Mouse (Mus musculus) liver, embryonic 15.5 days (tissue): ENCODE results near the gene Plod3. TPM values are rescaled to one million over a fixed set of nuclear protein-coding genes. Genes with fewer than 3 reads are reported as not detected.
A peak's percentile ranks its signal among the peaks of the same experiment; 100 is the strongest.

Experiments used
- ATAC-seq: fragments of 200-750 bp; cut with Nextera tagmentation; 2 replicates; pipeline ENCODE4 v1.8.0; 2017; ENCODE audit warnings: moderate number of reproducible peaks, mild to moderate bottlenecking, moderate library complexity; ENCODE audit not compliant: insufficient read depth
- H3K27ac ChIP-seq: fragments of 300-500 bp; sonication (generic); replicated peaks from 2 replicates; pipeline ENCODE4 v1.5.1; 2015; ENCODE audit warnings: mild to moderate bottlenecking, inconsistent platforms
- H3K27me3 ChIP-seq: fragments of 300-500 bp; sonication (generic); 2 replicates; pipeline ENCODE4 v1.6.1; 2015; ENCODE audit warnings: mild to moderate bottlenecking, inconsistent platforms
- H3K36me3 ChIP-seq: fragments of 300-500 bp; sonication (generic); replicated peaks from 2 replicates; pipeline ENCODE4 v1.6.1; 2015; ENCODE audit warnings: moderate library complexity, mild to moderate bottlenecking, inconsistent platforms
- H3K4me1 ChIP-seq: fragments of 300-500 bp; sonication (generic); replicated peaks from 2 replicates; pipeline ENCODE4 v1.6.1; 2015; ENCODE audit warnings: inconsistent platforms
- H3K4me2 ChIP-seq: fragments of 300-500 bp; sonication (generic); 2 replicates; pipeline ENCODE4 v1.6.1; 2015; ENCODE audit warnings: moderate library complexity, mild to moderate bottlenecking, inconsistent platforms
- H3K4me3 ChIP-seq: fragments of 300-500 bp; sonication (generic); replicated peaks from 2 replicates; pipeline ENCODE4 v1.5.1; 2015; ENCODE audit warnings: mild to moderate bottlenecking, inconsistent platforms
- H3K9ac ChIP-seq: fragments of 300-500 bp; sonication (generic); 2 replicates; pipeline ENCODE4 v1.6.1; 2015; ENCODE audit warnings: moderate library complexity, mild to moderate bottlenecking, inconsistent platforms
- H3K9me3 ChIP-seq: fragments of 300-500 bp; sonication (generic); replicated peaks from 2 replicates; pipeline ENCODE4 v1.6.1; 2016; ENCODE audit warnings: inconsistent platforms
- WGBS: fragments of 180-500 bp; shearing (Covaris S2); methylation state at CpG from one replicate; pipeline ENCODE4 v1.1.7; 2015; ENCODE audit warnings: mixed read lengths; ENCODE audit not compliant: insufficient replicate concordance; 5-methylcytosine and 5-hydroxymethylcytosine counted together
- polyA plus RNA-seq: library from polyadenylated mRNA; unstranded; fragments of >200 nt; fragmentation: Nextera tagmentation; extraction: Ambion mirVana; gene quantifications from 2 replicates; pipeline ENCODE4 v1.2.1, GENCODE M21; 2015

Plod3 gene
- polyA plus RNA-seq, 1 experiment from 2014 or later = 15.3 TPM

DNA sequence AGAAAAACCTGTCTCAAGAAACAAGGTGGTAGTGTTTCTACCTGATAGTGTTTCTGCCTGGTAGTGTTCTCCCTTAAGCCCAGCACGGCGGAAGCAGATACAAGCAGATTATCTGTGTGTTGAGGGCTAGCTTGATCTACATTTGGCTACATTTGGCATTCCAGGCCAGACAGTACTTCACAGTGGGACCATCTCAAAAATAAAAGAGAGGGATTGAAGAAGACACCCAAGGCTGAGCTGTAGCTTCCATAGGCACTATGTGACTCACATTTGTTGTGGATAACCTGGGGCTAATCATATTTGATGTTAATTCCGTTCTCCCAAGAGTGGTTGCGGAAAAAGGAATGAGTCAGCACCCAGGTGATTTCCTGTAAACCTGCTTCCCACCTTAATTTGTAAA lies 34.7 kb upstream of the Plod3 start:
- Histone ChIP-seq H3K9ac (no peak overlapping the region), H3K27me3 (no peaks in the 10 kb centered on the region), H3K4me1 (peaks cover 32% of the 10 kb centered on the region), H3K4me3 (no peak overlapping the region), H3K27ac (no peak overlapping the region), H3K36me3 (0 out of 2 replicates have a peak, but pooled peaks cover 2% of the 10 kb centered on the region), H3K4me2 (peak overlapping the region; percentile 79; the same call in 1 of the 2 replicates), H3K9me3 (no peaks in the 10 kb centered on the region)
- WGBS = 64% methylated on average over 4 of the region's 4 CpGs
- ATAC-seq = no peak

DNA sequence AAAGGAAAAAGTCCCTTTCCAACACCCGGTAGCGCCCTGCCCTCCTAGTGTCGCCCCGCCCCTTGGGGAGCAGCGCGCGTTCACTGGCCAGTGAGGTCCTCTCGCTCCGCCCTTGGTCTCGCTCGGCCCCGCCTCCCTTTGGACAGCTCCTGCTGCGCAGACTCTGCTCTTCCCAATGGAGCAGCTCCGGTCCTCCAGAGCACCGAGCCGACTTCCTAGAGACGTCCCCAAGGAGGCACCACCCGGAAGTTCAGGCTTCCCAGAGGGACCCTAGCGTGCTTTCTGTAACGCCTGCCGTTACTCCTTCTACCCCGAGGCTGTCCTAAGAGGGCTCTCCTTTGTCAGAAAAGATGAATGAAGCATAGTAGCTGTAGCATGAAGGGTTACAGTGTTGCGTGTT lies 33.8 kb upstream of the Plod3 start, which contains the start of gene Fis1:
Fis1 (plus strand) TSS at position 261 of the 400 bp plus-strand sequence.
- 0 out of 2 replicates have a peak, but pooled peaks cover 2% of the 10 kb centered on the region for H3K36me3 ChIP-seq
- ATAC-seq = peak; percentile 95
- no peaks in the 10 kb centered on the region for H3K9me3 ChIP-seq
- peaks cover 32% of the 10 kb centered on the region for H3K4me1 ChIP-seq
- peak within 1 kb of the TSS; percentile 70 for H3K4me3 ChIP-seq
- under 1% methylated on average over 23 of the region's 23 CpGs for WGBS
- H3K27ac ChIP-seq = peak within 1 kb of the TSS; percentile 69
- H3K27me3 ChIP-seq = no peaks in the 10 kb centered on the region
- peak within 1 kb of the TSS; percentile 41 for H3K9ac ChIP-seq
- peak within 1 kb of the TSS; percentile 79 for H3K4me2 ChIP-seq

DNA sequence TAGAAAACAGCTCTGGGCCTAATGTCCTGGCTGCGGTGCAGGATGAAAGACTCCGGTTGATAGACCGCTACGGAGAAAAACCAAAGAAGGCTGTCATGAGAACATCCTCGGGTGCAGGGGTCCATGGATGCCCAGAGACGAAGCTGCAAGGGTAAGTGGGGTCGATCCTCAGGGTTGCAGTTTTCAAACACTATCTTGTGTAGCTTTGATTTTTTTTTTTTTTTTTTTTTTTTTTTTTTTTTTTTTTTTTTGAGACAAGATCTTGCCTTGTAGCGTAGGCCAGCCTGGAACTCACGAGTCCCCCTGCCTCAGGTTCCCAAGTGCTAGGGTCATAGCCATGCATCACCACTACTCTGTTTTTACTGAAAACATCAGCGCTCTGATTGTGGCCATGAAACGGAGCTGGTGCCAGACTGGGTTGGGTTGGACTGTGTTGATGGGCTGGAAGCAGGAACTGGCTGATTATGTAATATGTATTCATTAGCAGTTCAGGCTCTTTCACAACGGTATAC lies 33.3 kb upstream of the Plod3 start:
- H3K27me3 ChIP-seq = no peaks in the 10 kb centered on the region
- H3K36me3 ChIP-seq = 0 out of 2 replicates have a peak, but pooled peaks cover 2% of the 10 kb centered on the region
- H3K4me3 ChIP-seq = peak overlapping the region; percentile 70
- H3K4me1 ChIP-seq = peaks cover 32% of the 10 kb centered on the region
- H3K9ac ChIP-seq = peak overlapping the region; percentile 41
- 2% methylated on average over 12 of the region's 12 CpGs for WGBS
- peak overlapping the region; percentile 69 for H3K27ac ChIP-seq
- no peaks in the 10 kb centered on the region for H3K9me3 ChIP-seq
- peak overlapping the region; percentile 79 for H3K4me2 ChIP-seq
- ATAC-seq = no peak

DNA sequence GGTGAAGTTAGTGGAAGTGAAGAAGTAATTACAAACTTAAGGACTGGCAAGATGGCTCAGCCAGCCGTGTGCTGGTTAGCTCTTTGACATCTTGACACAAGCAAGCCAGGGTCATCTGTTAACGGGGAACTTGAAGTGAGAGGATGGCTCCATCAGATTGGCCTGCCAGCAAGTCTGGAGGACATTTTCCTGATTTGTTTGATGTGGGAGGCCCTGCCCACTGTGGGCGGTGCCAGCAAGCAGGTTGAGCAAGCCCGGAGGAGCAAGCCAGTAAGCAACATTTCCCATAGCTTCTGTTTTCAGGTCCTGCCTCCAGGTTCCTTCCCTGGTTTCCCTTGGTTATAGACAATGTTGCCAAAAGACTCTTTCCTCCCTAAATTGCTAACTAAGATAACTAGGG lies 31.2 kb upstream of the Plod3 start:
- ATAC-seq = no peak
- WGBS = 57% methylated on average over 4 of the region's 4 CpGs
- Histone ChIP-seq H3K36me3 (0 out of 2 replicates have a peak, but pooled peaks cover 2% of the 10 kb centered on the region), H3K4me2 (no peak overlapping the region), H3K4me3 (no peak overlapping the region), H3K9ac (no peak overlapping the region), H3K4me1 (peaks cover 35% of the 10 kb centered on the region), H3K27ac (no peak overlapping the region), H3K27me3 (no peaks in the 10 kb centered on the region), H3K9me3 (no peaks in the 10 kb centered on the region)

DNA sequence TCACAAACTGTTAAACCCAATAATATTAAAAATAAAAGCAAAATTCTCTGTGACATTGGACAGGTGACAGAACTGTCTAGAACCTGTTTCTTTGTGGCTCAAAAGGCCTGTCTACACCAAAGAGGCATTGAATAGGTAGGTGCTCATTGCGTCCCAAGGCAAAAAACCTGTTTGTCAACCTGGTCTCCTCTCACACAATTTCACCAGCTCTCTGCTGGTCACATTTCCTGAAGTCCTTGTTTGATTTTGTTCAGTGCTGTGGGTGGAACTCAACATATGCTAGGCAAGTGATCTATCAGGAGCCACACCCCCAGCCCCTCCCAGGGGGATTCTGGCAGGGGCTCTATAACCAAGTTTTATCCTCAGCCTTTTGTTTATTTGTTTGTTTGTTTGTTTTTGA lies 29.6 kb upstream of the Plod3 start:
- no peak for ATAC-seq
- Histone ChIP-seq H3K36me3 (0 out of 2 replicates have a peak, but pooled peaks cover 2% of the 10 kb centered on the region), H3K9ac (no peak overlapping the region), H3K4me3 (no peak overlapping the region), H3K4me1 (peaks cover 43% of the 10 kb centered on the region), H3K9me3 (no peaks in the 10 kb centered on the region), H3K27me3 (no peaks in the 10 kb centered on the region), H3K4me2 (no peak overlapping the region), H3K27ac (no peak overlapping the region)
- 83% methylated on average over 1 of the region's 1 CpGs for WGBS

DNA sequence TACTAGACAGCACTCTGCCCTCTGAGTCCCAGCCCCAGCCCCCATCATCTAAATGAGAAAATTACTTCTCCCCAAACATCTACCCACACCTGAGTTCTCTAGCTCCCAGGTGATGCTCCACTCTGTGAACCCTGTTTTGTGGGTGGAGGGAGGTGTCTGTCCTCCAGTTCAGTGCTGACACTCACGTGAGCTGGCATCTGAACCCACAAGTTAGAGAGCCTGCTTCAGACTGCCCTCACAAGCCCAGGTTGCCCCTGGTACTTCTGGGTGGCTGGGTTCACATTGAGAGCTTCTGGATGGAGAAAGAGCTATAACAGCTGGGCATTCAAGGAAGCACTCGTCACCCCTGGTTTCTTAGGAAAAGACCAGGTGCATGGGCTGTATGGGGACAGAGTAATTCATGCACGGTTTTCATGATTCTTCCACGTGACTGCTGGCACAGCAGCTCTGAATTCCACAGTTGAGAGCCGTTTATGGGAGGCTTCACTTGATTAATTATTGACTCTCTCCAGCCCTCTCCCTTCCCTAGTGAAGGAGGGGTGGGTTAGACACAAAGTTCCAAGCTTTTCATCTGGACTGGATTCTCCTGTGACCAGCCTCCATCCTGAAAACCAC lies 27.7 kb upstream of the Plod3 start:
- Histone ChIP-seq H3K4me2 (no peak overlapping the region), H3K27ac (no peak overlapping the region), H3K4me1 (peaks cover 44% of the 10 kb centered on the region), H3K9me3 (no peaks in the 10 kb centered on the region), H3K27me3 (no peaks in the 10 kb centered on the region), H3K9ac (no peak overlapping the region), H3K36me3 (peaks cover 15% of the 10 kb centered on the region), H3K4me3 (no peak overlapping the region)
- no peak for ATAC-seq
- WGBS = 48% methylated on average over 5 of the region's 5 CpGs

DNA sequence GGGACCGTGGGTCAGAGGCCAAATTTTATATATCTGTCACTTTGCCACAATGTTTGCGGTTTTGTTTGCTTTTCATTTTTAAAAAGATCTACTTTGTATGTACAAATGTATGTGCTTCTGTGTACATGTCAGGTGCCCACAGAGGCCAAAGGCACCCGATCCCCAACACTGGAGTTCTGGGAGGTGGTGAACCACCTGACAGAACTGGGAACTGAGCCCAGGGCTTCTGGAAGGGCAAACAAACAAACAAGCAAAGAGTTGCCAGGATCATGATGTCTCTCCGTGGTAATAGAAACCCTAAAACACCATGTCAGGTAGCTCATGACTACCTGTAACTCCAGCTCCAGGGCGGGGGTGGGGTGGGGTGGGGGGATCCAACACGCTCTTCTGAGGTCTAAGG lies 26.8 kb upstream of the Plod3 start:
- no peak overlapping the region for H3K4me2 ChIP-seq
- no peaks in the 10 kb centered on the region for H3K9me3 ChIP-seq
- WGBS = 75% methylated on average over 6 of the region's 6 CpGs
- no peak overlapping the region for H3K27ac ChIP-seq
- peaks cover 23% of the 10 kb centered on the region for H3K36me3 ChIP-seq
- no peaks in the 10 kb centered on the region for H3K27me3 ChIP-seq
- H3K9ac ChIP-seq = no peak overlapping the region
- peaks cover 46% of the 10 kb centered on the region for H3K4me1 ChIP-seq
- no peak for ATAC-seq
- H3K4me3 ChIP-seq = no peak overlapping the region

DNA sequence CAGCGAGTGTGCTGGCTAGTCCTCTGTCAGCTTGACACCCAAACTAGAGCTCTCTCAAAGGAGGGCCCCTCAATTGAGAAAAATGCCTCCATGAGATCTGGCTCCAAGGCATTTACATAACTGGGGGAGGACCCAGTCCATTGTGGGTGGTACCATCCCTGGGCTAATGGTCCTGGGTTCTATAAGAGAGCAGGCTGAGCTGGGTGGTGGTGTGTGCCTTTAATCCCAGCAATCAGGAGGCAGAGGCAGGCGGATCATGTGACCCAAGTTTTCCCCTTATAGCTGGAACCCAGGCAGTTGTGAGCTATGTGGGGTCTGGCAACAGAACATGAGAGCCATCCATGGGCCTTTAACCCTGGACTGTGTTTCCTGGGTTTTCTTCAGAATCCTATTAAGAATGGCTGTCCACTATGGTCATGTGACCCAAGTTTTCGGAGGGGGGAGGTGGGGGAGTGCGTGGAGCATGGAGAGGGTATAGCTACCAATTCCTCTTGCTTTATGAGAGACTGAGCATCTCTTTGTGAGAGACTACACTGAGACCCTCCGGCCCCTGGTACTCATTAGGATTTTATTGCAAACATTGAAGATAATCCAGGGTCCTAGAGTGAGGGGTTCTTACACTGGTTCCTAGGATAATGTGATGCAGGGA lies 25.4 kb upstream of the Plod3 start:
- Histone ChIP-seq H3K9ac (peak overlapping the region; percentile 82), H3K4me3 (peak overlapping the region; percentile 79), H3K4me1 (peaks cover 52% of the 10 kb centered on the region), H3K4me2 (peak overlapping the region; percentile 79), H3K27me3 (no peaks in the 10 kb centered on the region), H3K36me3 (peaks cover 37% of the 10 kb centered on the region), H3K27ac (peak overlapping the region; percentile 92), H3K9me3 (no peaks in the 10 kb centered on the region)
- 33% methylated on average over 5 of the region's 5 CpGs for whole genome bisulfite sequencing
- ATAC-seq = no peak

DNA sequence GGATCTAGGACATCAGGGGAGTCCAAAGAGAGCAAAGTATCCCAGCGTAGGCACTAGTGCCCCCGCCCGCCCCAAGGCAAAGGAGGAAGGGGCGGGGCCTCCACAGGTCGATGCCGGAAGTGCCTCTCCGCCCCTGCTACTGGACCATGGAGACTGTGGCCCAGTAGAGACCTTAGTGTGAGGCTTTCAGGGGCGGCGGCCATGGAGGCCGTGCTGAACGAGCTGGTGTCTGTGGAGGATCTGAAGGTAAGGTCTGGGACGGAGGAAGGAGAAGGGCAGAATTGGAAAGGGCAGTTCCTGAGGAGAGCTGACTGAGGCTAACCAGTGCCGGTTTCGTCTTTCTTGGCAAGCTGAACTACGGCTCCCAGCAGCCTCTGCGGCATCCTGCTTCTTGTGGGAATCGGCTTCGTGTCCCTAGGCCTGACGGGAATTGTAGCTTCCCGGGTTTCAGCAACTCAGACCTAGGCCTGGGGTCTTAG lies 24.8 kb upstream of the Plod3 start:
- Histone ChIP-seq H3K27me3 (no peaks in the 10 kb centered on the region), H3K36me3 (peaks cover 40% of the 10 kb centered on the region), H3K9ac (peak overlapping the region; percentile 82), H3K4me1 (peaks cover 57% of the 10 kb centered on the region), H3K9me3 (no peaks in the 10 kb centered on the region), H3K4me3 (peak overlapping the region; percentile 79), H3K4me2 (peak overlapping the region; percentile 79), H3K27ac (peak overlapping the region; percentile 92)
- peak; percentile 84 for ATAC-seq
- WGBS = under 1% methylated on average over 20 of the region's 20 CpGs

DNA sequence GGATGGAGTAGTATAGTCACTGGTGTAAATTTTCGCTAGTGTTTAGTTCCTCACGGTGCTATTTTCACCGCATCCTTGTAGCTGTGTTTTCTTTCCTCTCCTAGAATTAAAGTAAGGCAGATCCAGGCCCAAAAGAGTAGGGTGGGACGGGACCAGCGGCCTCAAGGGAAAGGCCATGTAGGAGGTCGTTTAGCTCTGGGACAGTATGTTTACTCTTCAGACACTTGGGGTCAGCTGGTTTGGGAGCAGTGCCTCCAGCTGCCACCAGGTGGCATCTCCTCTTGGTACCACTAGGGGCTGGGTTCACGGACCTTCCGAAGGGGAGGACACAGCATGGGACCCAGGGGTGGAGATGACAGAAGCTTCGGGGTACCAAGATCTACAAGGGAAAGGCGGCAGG lies 24.3 kb upstream of the Plod3 start:
- ATAC-seq = peak; percentile 62
- H3K27ac ChIP-seq = peak overlapping the region; percentile 92
- H3K9ac ChIP-seq = peak overlapping the region; percentile 82
- H3K27me3 ChIP-seq = no peaks in the 10 kb centered on the region
- H3K4me3 ChIP-seq = peak overlapping the region; percentile 79
- 1% methylated on average over 10 of the region's 10 CpGs for WGBS
- H3K4me1 ChIP-seq = peaks cover 62% of the 10 kb centered on the region
- peaks cover 41% of the 10 kb centered on the region for H3K36me3 ChIP-seq
- H3K9me3 ChIP-seq = no peaks in the 10 kb centered on the region
- peak overlapping the region; percentile 79 for H3K4me2 ChIP-seq

DNA sequence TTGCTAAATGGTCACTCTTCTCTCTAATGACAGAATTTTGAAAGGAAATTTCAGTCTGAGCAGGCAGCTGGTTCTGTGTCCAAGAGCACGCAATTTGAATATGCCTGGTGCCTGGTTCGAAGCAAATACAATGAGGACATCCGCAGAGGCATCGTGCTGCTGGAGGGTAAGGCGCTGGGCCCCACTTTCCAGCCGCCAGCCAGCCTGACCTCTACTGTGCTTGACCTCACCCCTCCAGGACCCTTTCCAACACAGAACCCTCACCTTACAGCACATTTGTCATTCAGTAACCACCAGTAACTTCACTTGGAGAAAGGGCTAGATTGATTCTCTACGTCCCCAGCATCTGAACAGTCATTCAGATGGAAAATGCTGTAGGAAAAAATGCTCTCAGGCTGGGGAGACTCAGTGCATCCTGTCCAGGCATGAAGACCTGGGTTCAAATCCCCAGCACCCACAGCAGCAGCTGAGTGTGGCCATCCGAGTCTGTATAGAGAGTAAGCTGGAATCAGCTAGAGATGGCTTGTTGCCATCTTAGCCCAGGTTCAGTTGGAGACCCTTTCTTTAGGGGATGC lies 23.8 kb upstream of the Plod3 start:
- Histone ChIP-seq H3K36me3 (peaks cover 41% of the 10 kb centered on the region), H3K27me3 (no peaks in the 10 kb centered on the region), H3K4me3 (peak overlapping the region; percentile 79), H3K27ac (peak overlapping the region; percentile 92), H3K9me3 (no peaks in the 10 kb centered on the region), H3K9ac (peak overlapping the region; percentile 82), H3K4me2 (peak overlapping the region; percentile 79), H3K4me1 (peaks cover 67% of the 10 kb centered on the region)
- WGBS = 65% methylated on average over 8 of the region's 8 CpGs
- no peak for ATAC-seq
